Mouse (Mus musculus) heart, adult 2 months (tissue): Measurements from ENCODE around the gene Rpl29. TPM values are rescaled to one million over a fixed set of nuclear protein-coding genes. Genes with fewer than 3 reads are reported as not detected.

Experiments
- DNase-seq, 2 experiments: peaks; one replicate each; pipeline ENCODE4 v3.0.0; 2021
- H3K27ac ChIP-seq: fragments of 200-600 bp; 2 replicates; pipeline ENCODE4 v1.8.1; 2022
- H3K27me3 ChIP-seq: fragments of 200-500 bp; 2 replicates; pipeline ENCODE4 v1.6.1; 2012; ENCODE audit warnings: mild to moderate bottlenecking, low read length, inconsistent platforms, mixed read lengths; ENCODE audit not compliant: control insufficient read depth, insufficient read depth
- H3K36me3 ChIP-seq: fragments of 200-500 bp; 2 replicates; pipeline ENCODE4 v1.6.1; 2012; ENCODE audit warnings: low read length, inconsistent platforms; ENCODE audit not compliant: control insufficient read depth, insufficient read depth
- H3K4me1 ChIP-seq: fragments of 200-500 bp; 2 replicates; pipeline ENCODE4 v1.6.1; 2011; ENCODE audit warnings: low read length; ENCODE audit not compliant: control insufficient read depth, insufficient read depth
- H3K4me3 ChIP-seq: fragments of 200-600 bp; 2 replicates; pipeline ENCODE4 v1.8.1; 2022
- H3K79me2 ChIP-seq: fragments of 200-500 bp; replicated peaks from 2 replicates; pipeline ENCODE4 v1.6.1; 2012; ENCODE audit warnings: mild to moderate bottlenecking, inconsistent platforms, low read length, moderate library complexity, mixed read lengths; ENCODE audit not compliant: control insufficient read depth, insufficient read depth
- H3K9ac ChIP-seq: fragments of 200-500 bp; 2 replicates; pipeline ENCODE4 v1.6.1; 2012; ENCODE audit warnings: low read depth, mild to moderate bottlenecking, control low read depth, inconsistent platforms, low read length, mixed read lengths
- CTCF ChIP-seq: fragments of 200-600 bp; IDR thresholded peaks from 2 replicates; pipeline ENCODE4 v1.8.1; 2022; ENCODE audit warnings: antibody characterized with exemption, mild to moderate bottlenecking, moderate library complexity
- EP300 ChIP-seq: fragments of 200-500 bp; IDR thresholded peaks from 2 replicates; pipeline ENCODE4 v1.6.1; 2011; ENCODE audit warnings: low read depth, low read length, control low read depth; ENCODE audit not compliant: insufficient read depth
- POLR2A ChIP-seq: fragments of 200-500 bp; IDR thresholded peaks from 2 replicates; pipeline ENCODE4 v1.6.1; 2011; ENCODE audit warnings: mild to moderate bottlenecking, low read depth, low read length, control low read depth; ENCODE audit not compliant: insufficient read depth
- WGBS: fragments of 180-500 bp; shearing (Covaris S2); methylation state at CpG from one replicate; pipeline ENCODE4 v1.1.7; 2018; 5-methylcytosine and 5-hydroxymethylcytosine counted together
- intact Hi-C: fragments of 180-260 bp; cut with DNase I; formaldehyde crosslinking; loops from one replicate; pipeline ENCODE4 v1.15.1; 2025
- polyA plus RNA-seq: library from polyadenylated mRNA; depleted of rRNA; stranded (reverse); fragments of >200 nt; gene quantifications from 2 replicates; pipeline ENCODE4 v1.2.3, GENCODE M21; 2012
- total RNA-seq, 2 experiments: library from RNA; stranded (reverse); gene quantifications; 2 replicates each; pipeline ENCODE4 v1.2.3; 2021

Gene Rpl29
- total and polyA plus RNA-seq, 3 experiments, result 251 to 296 (median 287) TPM

DNA sequence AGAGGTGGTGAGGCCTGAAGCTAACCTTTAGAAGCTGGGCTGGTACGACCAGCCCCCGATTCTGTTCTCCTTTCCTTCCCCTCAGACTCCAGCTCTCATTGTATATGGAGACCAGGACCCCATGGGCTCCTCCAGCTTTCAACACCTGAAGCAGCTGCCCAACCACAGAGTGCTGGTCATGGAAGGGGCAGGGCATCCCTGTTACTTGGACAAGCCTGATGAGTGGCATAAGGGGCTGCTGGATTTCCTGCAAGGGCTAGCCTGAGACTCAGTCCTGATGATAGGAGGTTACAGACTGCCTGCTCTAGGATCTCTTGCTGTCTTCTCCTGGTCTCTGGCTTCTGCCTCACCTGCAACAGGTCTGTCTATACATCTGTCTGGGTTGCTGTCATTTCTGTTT is 22.6 kb downstream of the Rpl29 start:
- Histone ChIP-seq H3K36me3 (no peaks in the 10 kb centered on the region), H3K4me3 (no peak overlapping the region), H3K4me1 (peaks cover 16% of the 10 kb centered on the region), H3K79me2 (no peaks in the 10 kb centered on the region), H3K9ac (no peak overlapping the region), H3K27me3 (no peaks in the 10 kb centered on the region), H3K27ac (no peak overlapping the region)
- no peak for TF ChIP-seq EP300
- TF ChIP-seq CTCF, result no peak
- no peak for TF ChIP-seq POLR2A
- WGBS, result 73% methylated on average over 2 of the region's 2 CpGs
- DNase-seq, result no peak
- intact Hi-C loops, result no loop called here

DNA sequence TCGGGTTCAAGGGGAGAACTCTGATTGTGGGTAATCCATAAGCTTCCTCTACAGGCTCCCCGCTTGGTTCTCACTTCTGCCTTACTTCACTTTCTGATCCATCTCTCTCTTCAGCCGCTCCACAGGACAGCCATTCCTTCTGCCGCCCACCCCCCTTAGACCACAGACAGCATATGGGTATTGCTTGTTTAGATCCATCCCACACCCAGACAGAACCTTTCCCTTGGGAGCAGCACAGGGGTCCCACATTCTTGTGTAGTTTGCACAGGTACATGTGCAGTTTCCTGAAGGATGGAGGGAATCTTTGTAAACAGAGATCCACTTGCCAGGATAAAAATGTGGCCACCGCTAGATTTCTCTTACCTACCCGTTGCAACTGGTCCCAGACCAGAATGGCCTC is 23.1 kb downstream of the Rpl29 start:
- no peak overlapping the region for H3K9ac ChIP-seq

DNA sequence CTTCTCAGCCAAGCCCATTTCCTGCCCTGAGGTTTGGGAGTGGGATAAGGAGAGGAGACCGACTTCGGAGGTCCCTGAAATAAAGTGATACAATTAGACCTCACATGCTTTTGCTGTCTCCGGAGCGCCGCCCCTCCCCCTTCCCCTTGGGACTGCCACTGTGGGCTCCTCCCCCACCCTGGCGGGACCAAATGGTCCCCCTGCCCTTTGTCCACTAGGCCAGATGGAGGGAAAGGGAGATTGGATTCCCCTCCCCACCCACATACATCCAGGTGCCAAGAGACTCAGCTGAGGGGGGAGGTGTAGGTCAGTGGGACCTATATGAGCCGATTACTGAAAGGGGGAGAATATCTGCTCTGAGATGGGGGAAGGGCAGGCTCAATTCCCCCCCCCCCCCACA is 23.6 kb downstream of the Rpl29 start:
- Histone ChIP-seq H3K4me1 (peaks cover 14% of the 10 kb centered on the region), H3K27me3 (no peaks in the 10 kb centered on the region), H3K4me3 (no peak overlapping the region), H3K79me2 (no peaks in the 10 kb centered on the region), H3K27ac (no peak overlapping the region; the same call in 1 of the 2 replicates), H3K36me3 (no peaks in the 10 kb centered on the region), H3K9ac (no peak overlapping the region)
- TF ChIP-seq CTCF (no peak), POLR2A (no peak), EP300 (no peak)
- DNase-seq, result no peak
- WGBS, result 26% methylated on average over 7 of the region's 7 CpGs
- intact Hi-C loops, result no loop called here

More for the DNA sequence above, 23.1 kb downstream of the Rpl29 start:
- Histone ChIP-seq H3K36me3 (no peaks in the 10 kb centered on the region), H3K79me2 (no peaks in the 10 kb centered on the region), H3K27me3 (no peaks in the 10 kb centered on the region), H3K27ac (no peak overlapping the region; the same call in 1 of the 2 replicates), H3K4me3 (no peak overlapping the region), H3K4me1 (peaks cover 16% of the 10 kb centered on the region)
- DNase-seq, result no peak
- no peak for TF ChIP-seq EP300
- no peak for TF ChIP-seq CTCF
- TF ChIP-seq POLR2A, result no peak
- WGBS, result 71% methylated on average over 6 of the region's 6 CpGs
- intact Hi-C loops, result no loop called here

DNA sequence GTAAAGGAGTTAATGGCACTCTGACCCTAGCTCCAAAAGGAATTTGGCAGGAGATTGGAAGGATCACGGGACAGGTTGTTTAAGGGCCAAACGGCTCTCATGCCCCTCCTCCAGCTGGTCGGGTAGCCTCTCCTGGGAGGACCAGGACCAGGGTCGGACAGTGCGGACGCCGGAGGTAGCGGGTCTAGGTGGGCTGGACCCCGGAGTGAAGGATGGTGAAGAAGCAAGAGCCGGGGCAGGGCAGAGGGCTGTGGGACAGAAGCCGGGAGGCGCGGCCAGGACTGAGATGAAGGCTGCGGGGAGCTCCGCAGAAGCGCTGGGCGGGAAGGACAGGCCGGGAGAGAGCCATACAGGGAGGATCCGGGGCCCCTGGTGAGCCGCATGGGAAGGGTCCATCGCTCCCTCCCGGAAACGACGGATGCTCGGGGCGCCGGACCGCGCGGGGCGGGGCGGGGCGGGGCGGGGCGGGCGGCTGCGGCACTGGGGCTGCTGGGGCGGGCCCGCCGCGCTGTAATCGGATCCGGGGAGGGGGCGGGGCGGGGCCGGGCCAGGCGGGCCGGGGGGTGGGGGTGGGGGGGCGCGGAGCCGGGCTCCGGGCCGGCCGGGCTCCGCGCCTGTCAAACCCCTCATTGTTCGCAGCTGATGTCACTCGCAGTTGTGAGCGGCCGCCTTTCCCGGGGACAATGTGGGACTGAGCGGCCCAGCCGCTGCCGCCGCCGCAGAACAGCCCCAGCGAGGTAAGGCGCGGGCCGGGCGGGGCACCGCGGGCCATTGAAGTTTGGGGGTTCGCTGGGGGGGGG is 24.2 kb downstream of the Rpl29 start, which contains the start of gene Pcbp4:
Gene Pcbp4 (plus strand): TSS at position 21 of the 800 bp plus-strand sequence.
- no peaks in the 10 kb centered on the region for H3K36me3 ChIP-seq
- H3K79me2 ChIP-seq, result no peaks in the 10 kb centered on the region
- peaks cover 15% of the 10 kb centered on the region for H3K4me1 ChIP-seq
- H3K27me3 ChIP-seq, result no peaks in the 10 kb centered on the region
- intact Hi-C loops, result no loop called here
- peak within 1 kb of the TSS; percentile 87 for H3K9ac ChIP-seq
- H3K27ac ChIP-seq, result peak within 1 kb of the TSS; percentile 82
- under 1% methylated on average over 60 of the region's 74 CpGs for WGBS
- TF ChIP-seq EP300 (no peak), POLR2A (peak; percentile 28; the same call in 1 of the 2 replicates), CTCF (no peak)
- peak within 1 kb of the TSS; percentile 60 for H3K4me3 ChIP-seq
- peak; percentile 81 to 83 for DNase-seq

DNA sequence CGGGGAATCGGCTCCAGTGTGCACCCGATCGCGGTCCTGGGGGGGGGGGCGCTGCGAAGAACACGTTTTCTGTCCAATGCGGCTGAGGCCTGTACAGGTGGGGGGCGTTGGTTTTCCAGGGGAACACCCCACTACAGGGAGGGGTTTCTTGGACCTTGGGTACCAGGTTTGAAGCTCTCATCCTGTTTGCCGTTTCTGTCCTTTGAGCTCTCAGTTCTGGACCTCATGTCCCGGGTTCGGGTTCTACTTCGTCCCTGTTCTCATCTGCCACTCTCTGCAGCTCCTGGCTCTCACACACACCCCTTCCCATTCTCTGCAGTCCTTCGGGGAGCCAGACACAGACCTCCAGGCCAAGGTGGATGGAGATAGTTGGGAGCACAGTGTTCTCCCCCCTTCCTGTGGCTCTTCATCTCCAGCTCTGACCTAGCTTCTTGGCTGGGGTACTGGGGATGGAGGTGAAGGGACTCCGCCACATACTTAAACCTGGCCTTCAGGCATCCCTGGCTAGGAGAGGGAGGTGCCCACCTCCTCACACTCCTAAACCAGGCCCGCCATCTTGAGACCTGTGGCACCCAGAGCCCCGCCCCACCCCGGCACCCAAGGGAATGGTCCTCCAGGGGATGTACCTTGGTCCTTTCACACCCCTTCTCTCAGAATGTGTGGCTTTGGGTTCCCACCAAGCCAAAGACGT is 25.0 kb downstream of the Rpl29 start:
- no peaks in the 10 kb centered on the region for H3K27me3 ChIP-seq
- no peaks in the 10 kb centered on the region for H3K36me3 ChIP-seq
- 14% methylated on average over 18 of the region's 20 CpGs for WGBS
- peak overlapping the region; percentile 60 for H3K4me3 ChIP-seq
- intact Hi-C loops, result no loop called here
- peak in 1 of 2 experiments; percentile 46 for DNase-seq
- H3K9ac ChIP-seq, result peak overlapping the region; percentile 87
- H3K27ac ChIP-seq, result peak overlapping the region; percentile 82
- H3K4me1 ChIP-seq, result peaks cover 15% of the 10 kb centered on the region
- no peak for TF ChIP-seq POLR2A
- TF ChIP-seq CTCF, result no peak
- no peak for TF ChIP-seq EP300
- H3K79me2 ChIP-seq, result no peaks in the 10 kb centered on the region
